Mouse (Mus musculus): ENCODE results near the gene Serping1. TPM values are rescaled to one million over a fixed set of nuclear protein-coding genes. Genes with fewer than 3 reads are reported as not detected.

Serping1 gene
- polyA plus RNA-seq, 1 experiment from 2014 or later = 65.4 TPM

- no peak overlapping the region for H3K4me3 ChIP-seq (ENCODE audit: low read depth, low read length)
These were observed 16.6 kb downstream of the Serping1 start for GRCm38 (mm10) chr2:84758542-84759127.

GRCm38 (mm10) chr2:84757026-84757682 is 18.1 kb downstream of the Serping1 start:
- 51% methylated on average over 7 of the region's 7 CpGs for WGBS

More at GRCm38 (mm10) chr2:84758542-84759127, 16.6 kb downstream of the Serping1 start:
- no peaks in the 10 kb centered on the region for H3K4me1 ChIP-seq (ENCODE audit: insufficient read depth)
- peak; percentile 75 for ATAC-seq (ENCODE audit: insufficient read depth)
- no peaks in the 10 kb centered on the region for H3K9me3 ChIP-seq (ENCODE audit: low read depth, low read length)
- H3K4me2 ChIP-seq = no peak overlapping the region
- TF ChIP-seq CTCF (IDR thresholded peaks at IDR 0.05; ENCODE audit: low read depth) = peak; percentile 80
- 0% methylated on average over 2 of the region's 2 CpGs for WGBS
- peak; percentile 86 for DNase-seq
- no peak overlapping the region for H3K27ac ChIP-seq (ENCODE audit: low read depth)
- no peaks in the 10 kb centered on the region for H3K27me3 ChIP-seq (ENCODE audit: insufficient read depth, low read length)
- no peak overlapping the region for H3K9ac ChIP-seq
- no peaks in the 10 kb centered on the region for H3K36me3 ChIP-seq (ENCODE audit: insufficient read depth)

GRCm38 (mm10) chr2:84756245-84756644 is 19.0 kb downstream of the Serping1 start:
- Histone ChIP-seq H3K4me1 (ENCODE audit: insufficient read depth) (no peaks in the 10 kb centered on the region), H3K9ac (no peak overlapping the region), H3K4me2 (no peak overlapping the region), H3K4me3 (ENCODE audit: low read depth, low read length) (no peak overlapping the region), H3K36me3 (ENCODE audit: insufficient read depth) (no peaks in the 10 kb centered on the region), H3K27ac (ENCODE audit: low read depth) (no peak overlapping the region), H3K27me3 (ENCODE audit: insufficient read depth, low read length) (no peaks in the 10 kb centered on the region), H3K9me3 (ENCODE audit: low read depth, low read length) (no peaks in the 10 kb centered on the region)
- ATAC-seq (ENCODE audit: insufficient read depth) (no peak), DNase-seq (no peak)
- 68% methylated on average over 5 of the region's 5 CpGs for WGBS
- TF ChIP-seq CTCF (IDR thresholded peaks at IDR 0.05; ENCODE audit: low read depth) = no peak

More at GRCm38 (mm10) chr2:84757026-84757682, 18.1 kb downstream of the Serping1 start:
- H3K4me2 ChIP-seq = no peak overlapping the region
- no peaks in the 10 kb centered on the region for H3K36me3 ChIP-seq (ENCODE audit: insufficient read depth)
- no peaks in the 10 kb centered on the region for H3K27me3 ChIP-seq (ENCODE audit: insufficient read depth, low read length)
- H3K9me3 ChIP-seq (ENCODE audit: low read depth, low read length) = no peaks in the 10 kb centered on the region
- no peak overlapping the region for H3K27ac ChIP-seq (ENCODE audit: low read depth)
- no peaks in the 10 kb centered on the region for H3K4me1 ChIP-seq (ENCODE audit: insufficient read depth)
- no peak for ATAC-seq (ENCODE audit: insufficient read depth)
- TF ChIP-seq CTCF (IDR thresholded peaks at IDR 0.05; ENCODE audit: low read depth) = no peak
- H3K4me3 ChIP-seq (ENCODE audit: low read depth, low read length) = no peak overlapping the region
- H3K9ac ChIP-seq = no peak overlapping the region
- DNase-seq = no peak

- Histone ChIP-seq H3K36me3 (ENCODE audit: insufficient read depth) (no peaks in the 10 kb centered on the region), H3K4me1 (ENCODE audit: insufficient read depth) (no peaks in the 10 kb centered on the region), H3K4me2 (no peak overlapping the region), H3K27ac (ENCODE audit: low read depth) (no peak overlapping the region), H3K4me3 (ENCODE audit: low read depth, low read length) (no peak overlapping the region), H3K9ac (no peak overlapping the region), H3K27me3 (ENCODE audit: insufficient read depth, low read length) (no peaks in the 10 kb centered on the region), H3K9me3 (ENCODE audit: low read depth, low read length) (no peaks in the 10 kb centered on the region)
- no peak for TF ChIP-seq CTCF (IDR thresholded peaks at IDR 0.05; ENCODE audit: low read depth)
- WGBS = 41% methylated on average over 6 of the region's 6 CpGs
- DNase-seq (peak; percentile 72), ATAC-seq (ENCODE audit: insufficient read depth) (peak; percentile 56; the same call in 1 of the 2 replicates)
These were observed 25.1 kb downstream of the Serping1 start for GRCm38 (mm10) chr2:84750115-84750514.

- peak; percentile 39 for ATAC-seq (ENCODE audit: insufficient read depth)
- Histone ChIP-seq H3K4me3 (ENCODE audit: low read depth, low read length) (peak overlapping the region; percentile 94), H3K4me2 (peak overlapping the region; percentile 94), H3K27ac (ENCODE audit: low read depth) (peak overlapping the region; percentile 100), H3K4me1 (ENCODE audit: insufficient read depth) (peaks cover 12% of the 10 kb centered on the region), H3K27me3 (ENCODE audit: insufficient read depth, low read length) (no peaks in the 10 kb centered on the region), H3K36me3 (ENCODE audit: insufficient read depth) (peaks cover 21% of the 10 kb centered on the region), H3K9me3 (ENCODE audit: low read depth, low read length) (no peaks in the 10 kb centered on the region), H3K9ac (peak overlapping the region; percentile 100)
- TF ChIP-seq CTCF (IDR thresholded peaks at IDR 0.05; ENCODE audit: low read depth) = no peak
- under 1% methylated on average over 10 of the region's 10 CpGs for WGBS
- DNase-seq = peak; percentile 65
These were observed 31.1 kb downstream of the Serping1 start for GRCm38 (mm10) chr2:84744126-84744525.

- peaks cover 21% of the 10 kb centered on the region for H3K36me3 ChIP-seq (ENCODE audit: insufficient read depth)
- peak within 1 kb of the TSS; percentile 100 for H3K27ac ChIP-seq (ENCODE audit: low read depth)
- TF ChIP-seq CTCF (IDR thresholded peaks at IDR 0.05; ENCODE audit: low read depth) = no peak
- H3K4me2 ChIP-seq = peak within 1 kb of the TSS; percentile 94
- H3K4me3 ChIP-seq (ENCODE audit: low read depth, low read length) = peak within 1 kb of the TSS; percentile 94
- DNase-seq (peak; percentile 95), ATAC-seq (ENCODE audit: insufficient read depth) (peak; percentile 90)
- H3K27me3 ChIP-seq (ENCODE audit: insufficient read depth, low read length) = no peaks in the 10 kb centered on the region
- peak within 1 kb of the TSS; percentile 100 for H3K9ac ChIP-seq
- no peaks in the 10 kb centered on the region for H3K9me3 ChIP-seq (ENCODE audit: low read depth, low read length)
- peaks cover 14% of the 10 kb centered on the region for H3K4me1 ChIP-seq (ENCODE audit: insufficient read depth)
- under 1% methylated on average over 25 of the region's 25 CpGs for WGBS
These were observed 31.7 kb downstream of the Serping1 start, which contains the start of gene Gm19426 for GRCm38 (mm10) chr2:84743561-84743960. Gm19426 (minus strand) TSS chr2:84743655.

All from lung, embryonic 14.5 days (tissue).